Mouse (Mus musculus): ENCODE results near the gene Zdhhc3.

DNA sequence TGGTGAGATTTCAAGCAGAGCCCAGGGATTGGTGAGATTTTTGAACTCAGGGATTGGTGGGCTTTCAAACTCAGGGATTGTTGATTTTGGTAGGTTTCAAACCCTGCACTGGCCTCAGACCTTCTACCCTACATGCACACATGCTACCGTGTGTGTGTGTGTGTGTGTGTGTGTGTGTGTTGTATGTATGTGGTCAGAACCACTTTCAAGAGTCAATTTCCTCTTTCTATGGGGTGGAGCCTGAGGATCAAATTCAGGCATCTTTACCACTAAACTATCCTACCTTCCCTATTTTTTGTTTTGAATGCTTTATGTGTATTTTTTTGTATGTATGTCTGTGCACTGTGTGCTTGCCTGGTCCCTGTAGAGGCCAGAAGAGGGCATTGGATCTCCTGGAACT, 65.3 kb downstream of the Zdhhc3 start:
- no peak for TF ChIP-seq CTCF (IDR thresholded peaks at IDR 0.05; ENCODE audit: low read depth)
- TF ChIP-seq EP300 (IDR thresholded peaks at IDR 0.05; ENCODE audit: low read depth), result no peak
